Comparison of ENCODE assay signal across 9 mouse cellular contexts in the genomic region with DNA sequence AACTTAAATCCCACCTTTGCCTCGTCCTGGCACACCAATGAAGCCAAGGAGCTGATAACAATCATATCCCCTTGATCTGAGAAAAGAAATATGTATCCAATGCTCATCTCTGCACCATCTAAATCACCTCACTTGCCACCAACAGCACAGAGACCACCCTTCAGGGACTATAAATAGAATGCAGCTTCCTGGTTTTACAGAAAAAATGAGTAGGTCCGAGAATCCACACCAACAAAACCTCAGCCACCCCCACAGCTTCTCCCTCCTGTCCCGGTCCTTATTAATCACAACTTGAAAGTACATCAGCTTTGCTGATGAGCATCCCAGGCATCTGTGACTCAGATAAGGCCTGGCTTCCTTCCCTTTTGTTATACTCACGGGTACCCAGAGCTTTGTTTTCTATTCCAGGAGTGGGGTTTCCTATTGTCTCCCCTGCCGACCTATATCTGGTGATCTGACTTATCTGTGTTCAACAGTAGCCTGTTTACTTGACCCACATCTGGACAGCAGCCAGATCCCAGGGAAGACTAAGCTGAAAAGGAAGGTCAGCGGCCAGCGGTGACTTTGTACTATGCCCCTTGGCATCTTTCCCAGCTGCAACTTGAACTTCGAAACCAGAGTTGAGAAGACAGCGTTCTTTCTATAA. TPM values are rescaled to one million over a fixed set of nuclear protein-coding genes. Genes with fewer than 3 reads are reported as not detected.
A peak's percentile ranks its signal among the peaks of the same experiment; 100 is the strongest.
DNase-seq lines count a peak whose midpoint lies in the region; ATAC-seq and TF ChIP-seq lines count a peak whose summit lies in the region.
"Had no signal": no experiment of that assay in that cellular context is flagged by ENCODE, and none has a peak within 500 bp of the region (broad histone marks: within the 10 kb centered on the region; RNA-seq: fewer than 3 reads in every experiment).

No protein-coding gene starts in this region.

- peak; percentile 81 for ATAC-seq in intestine, postnatal 0 days
- ATAC-seq in lung, embryonic 16.5 days (ENCODE audit: low read depth), result peak; percentile 88
- ATAC-seq in erythroid progenitor cell, adult 5-6 weeks (replicated peaks; ENCODE audit: low FRiP score, poor library complexity, severe bottlenecking), result no peak

- no peak overlapping the region for H3K9ac ChIP-seq in intestine, postnatal 0 days (ENCODE audit: low read depth, low read length)
- no peak overlapping the region for H3K9ac ChIP-seq in lung, embryonic 16.5 days (ENCODE audit: low read length)

- intact Hi-C loops in gastrocnemius, adult 2 months (cut with DNase I), result no loop called here

- peak overlapping the region; percentile 84 for H3K27ac ChIP-seq in gastrocnemius, adult 2 months
- H3K27ac ChIP-seq in intestine, postnatal 0 days (ENCODE audit: low read depth, low read length), result peak overlapping the region; percentile 15; the same call in 1 of the 2 replicates
- H3K27ac ChIP-seq in lung, embryonic 16.5 days (ENCODE audit: low read length), result peak overlapping the region; percentile 55

- H3K9me3 ChIP-seq in intestine, postnatal 0 days (ENCODE audit: control insufficient read depth), result no peaks in the 10 kb centered on the region
- H3K9me3 ChIP-seq in lung, embryonic 16.5 days (ENCODE audit: control insufficient read depth, low read length), result no peaks in the 10 kb centered on the region

- 19% methylated on average over 9 of the region's 9 CpGs for WGBS in intestine, postnatal 0 days
- WGBS in lung, embryonic 16.5 days, result 20% methylated on average over 9 of the region's 9 CpGs

- H3K36me3 ChIP-seq in intestine, postnatal 0 days (ENCODE audit: control insufficient read depth, insufficient read depth), result no peaks in the 10 kb centered on the region
- no peaks in the 10 kb centered on the region for H3K36me3 ChIP-seq in lung, embryonic 16.5 days (ENCODE audit: control insufficient read depth, insufficient read depth, low read length)

- 0 out of 2 replicates have a peak, but pooled peaks cover 3% of the 10 kb centered on the region for H3K4me1 ChIP-seq in intestine, postnatal 0 days (replicated peaks; ENCODE audit: control insufficient read depth, insufficient read depth, low read length)
- peaks cover 20% of the 10 kb centered on the region for H3K4me1 ChIP-seq in lung, embryonic 16.5 days (replicated peaks; ENCODE audit: control insufficient read depth, insufficient read depth, low read length)

- no peaks in the 10 kb centered on the region for H3K27me3 ChIP-seq in intestine, postnatal 0 days (replicated peaks; ENCODE audit: control insufficient read depth, insufficient read depth, low read length)
- no peaks in the 10 kb centered on the region for H3K27me3 ChIP-seq in lung, embryonic 16.5 days (ENCODE audit: control insufficient read depth, insufficient read depth, low read depth, low read length)

- peak; percentile 20 to 50 for DNase-seq in spleen, postnatal 36 days (ENCODE audit: low spot score in 2 of 2)
- no peak for DNase-seq in spleen, adult 12 weeks (ENCODE audit: low spot score)
- DNase-seq in gastrocnemius, adult 2 months, result peak; percentile 90
- no peak for DNase-seq in cerebellum, postnatal 14 days
- no peak for DNase-seq in neural tube, embryonic 10.5 days (ENCODE audit: extremely low spot score, low spot score)

- no peak overlapping the region for H3K4me2 ChIP-seq in intestine, postnatal 0 days (replicated peaks; ENCODE audit: low read depth)
- H3K4me2 ChIP-seq in lung, embryonic 16.5 days (ENCODE audit: low read depth, low read length), result 0 out of 2 replicates have a peak overlapping the region, but pooled peaks have one; percentile 17

- no peak overlapping the region; the same call in 1 of the 2 replicates for H3K4me3 ChIP-seq in gastrocnemius, adult 2 months
- H3K4me3 ChIP-seq in intestine, postnatal 0 days (ENCODE audit: low read depth, low read length), result no peak overlapping the region
- no peak overlapping the region for H3K4me3 ChIP-seq in lung, embryonic 16.5 days (ENCODE audit: low read length)

- no peak for TF ChIP-seq CTCF in gastrocnemius, adult 2 months (IDR thresholded peaks at IDR 0.05)
- TF ChIP-seq CTCF in intestine, postnatal 0 days (IDR thresholded peaks at IDR 0.05; ENCODE audit: low read depth), result no peak

RNA-seq across cellular contexts. Expression of a gene that starts 7.0 kb away (rescaled TPM):
- total RNA-seq in gastrocnemius, adult 2 months (2021), result 10 to 100 TPM; 82.3 to 82.4 TPM
- 63.6 and 67.6 TPM in 2 replicates for polyA plus RNA-seq in intestine, postnatal 0 days (2015; fragmentation: Nextera tagmentation; extraction: Ambion mirVana)
- polyA plus RNA-seq in lung, embryonic 16.5 days (2015; fragmentation: Nextera tagmentation; extraction: Ambion mirVana), result 73.5 and 83.8 TPM in 2 replicates
- total RNA-seq in erythroid progenitor cell, adult 5-6 weeks (2015; ENCODE audit: low replicate concordance), result 21.6 and 40.7 TPM in 2 replicates
- 60.1 and 74.4 TPM in 2 replicates for total RNA-seq in erythroid progenitor cell, adult 5-6 weeks (2017; ENCODE audit: low replicate concordance)

RNA-seq across cellular contexts. Expression of a gene that starts 23.7 kb away (rescaled TPM):
- total RNA-seq in gastrocnemius, adult 2 months (2021), result not detected
- 0.04 and 0.13 TPM in 2 replicates for polyA plus RNA-seq in intestine, postnatal 0 days (2015; fragmentation: Nextera tagmentation; extraction: Ambion mirVana)
- 0.06 and 0.13 TPM in 2 replicates for polyA plus RNA-seq in lung, embryonic 16.5 days (2015; fragmentation: Nextera tagmentation; extraction: Ambion mirVana)
- not detected in 2 replicates for total RNA-seq in erythroid progenitor cell, adult 5-6 weeks (2015; ENCODE audit: low replicate concordance)
- not detected in 2 replicates for total RNA-seq in erythroid progenitor cell, adult 5-6 weeks (2017; ENCODE audit: low replicate concordance)
- total RNA-seq: left cerebral cortex, postnatal 36 days had no signal

RNA-seq across cellular contexts. Expression of a gene that starts 36.7 kb away (rescaled TPM):
- total RNA-seq in gastrocnemius, adult 2 months (2021), result 100 to 1,000 TPM; 606 to 729 TPM
- 623 and 626 TPM in 2 replicates for polyA plus RNA-seq in intestine, postnatal 0 days (2015; fragmentation: Nextera tagmentation; extraction: Ambion mirVana)
- 880 and 951 TPM in 2 replicates for polyA plus RNA-seq in lung, embryonic 16.5 days (2015; fragmentation: Nextera tagmentation; extraction: Ambion mirVana)
- 896 and 989 TPM in 2 replicates for total RNA-seq in erythroid progenitor cell, adult 5-6 weeks (2015; ENCODE audit: low replicate concordance)
- 751 and 992 TPM in 2 replicates for total RNA-seq in erythroid progenitor cell, adult 5-6 weeks (2017; ENCODE audit: low replicate concordance)

Comparison
In these comparisons a context has a peak if more than half of its experiments do, and no peak if none do; other contexts are left out.
1. DNase-seq: peak in spleen, postnatal 36 days (2 of 2) and gastrocnemius, adult 2 months (single experiment); none in spleen, adult 12 weeks (single experiment), cerebellum, postnatal 14 days (0 of 2) and neural tube, embryonic 10.5 days (single experiment).
2. H3K27ac ChIP-seq: peak in every context shown above with its lines; median percentile 84 in gastrocnemius, adult 2 months; 55 in lung, embryonic 16.5 days; 15 in intestine, postnatal 0 days.